Mouse (Mus musculus) heart, postnatal 10 days (tissue): ENCODE data around the gene Rhod. TPM values are rescaled to one million over a fixed set of nuclear protein-coding genes. Genes with fewer than 3 reads are reported as not detected.
"Not testable (repeated sequence)": the region's sequence is repeated elsewhere in the genome, so short reads cannot be mapped to it uniquely, and the experiment has no call there.

Source experiments
- DNase-seq, 2 experiments: peaks; one replicate each; pipeline ENCODE4 v3.0.0; 2021
- intact Hi-C: fragments of 180-260 bp; cut with DNase I; formaldehyde crosslinking; loops from one replicate; pipeline ENCODE4 v1.15.1; 2025
- total RNA-seq, 2 experiments: library from RNA; stranded (reverse); gene quantifications; 2 replicates each; pipeline ENCODE4 v1.2.3; 2021

Gene Rhod
- 10 to 100 TPM in 1 of 2 experiments, 1 to 10 TPM in 1; 8.5 to 10.6 TPM for total RNA-seq

GRCm38 (mm10) chr19:4439161-4439801 is at the start of gene Rhod:
TSS of gene Rhod (minus strand) at chr19:4439432.
- DNase-seq = peak; percentile 74 to 76
- intact Hi-C loops = no loop called here

GRCm38 (mm10) chr19:4487877-4488276 is 48.6 kb upstream of the Rhod start:
- DNase-seq = no peak
- intact Hi-C loops = no loop called here

GRCm38 (mm10) chr19:4485006-4485405 is 45.8 kb upstream of the Rhod start:
- no peak for DNase-seq
- intact Hi-C loops = no loop called here

- DNase-seq = peak; percentile 35 to 40
- intact Hi-C loops = no loop called here
Observed at GRCm38 (mm10) chr19:4482111-4482859, 43.1 kb upstream of the Rhod start.

GRCm38 (mm10) chr19:4481326-4481725 is 42.1 kb upstream of the Rhod start:
- intact Hi-C loops = no loop called here
- DNase-seq = no peak

- intact Hi-C loops = no loop called here
- DNase-seq = no peak
Observed at GRCm38 (mm10) chr19:4480041-4480440, 40.8 kb upstream of the Rhod start.

- peak in 1 of 2 experiments; percentile 34 for DNase-seq
- intact Hi-C loops = no loop called here
Observed at GRCm38 (mm10) chr19:4478190-4478516, 38.9 kb upstream of the Rhod start.

GRCm38 (mm10) chr19:4477345-4478189 is 38.3 kb upstream of the Rhod start, which contains the start of gene Syt12:
TSS of gene Syt12 (minus strand) at chr19:4477447.
- DNase-seq = peak; percentile 39 to 47
- intact Hi-C loops = no loop called here

GRCm38 (mm10) chr19:4476601-4477257 is 37.5 kb upstream of the Rhod start:
- DNase-seq = peak; percentile 48 to 50
- intact Hi-C loops = no loop called here

- DNase-seq = no peak
- intact Hi-C loops = no loop called here
Observed at GRCm38 (mm10) chr19:4475224-4475925, 36.1 kb upstream of the Rhod start.

GRCm38 (mm10) chr19:4474739-4475138 is 35.5 kb upstream of the Rhod start:
- DNase-seq = no peak
- intact Hi-C loops = no loop called here

- intact Hi-C loops = no loop called here
- DNase-seq = no peak
Observed at GRCm38 (mm10) chr19:4473549-4473948, 34.3 kb upstream of the Rhod start.

GRCm38 (mm10) chr19:4468363-4468762 is 29.1 kb upstream of the Rhod start:
- intact Hi-C loops = no loop called here

GRCm38 (mm10) chr19:4464666-4465065 is 25.4 kb upstream of the Rhod start:
- intact Hi-C loops = no loop called here
- no peak for DNase-seq

More at GRCm38 (mm10) chr19:4468363-4468762, 29.1 kb upstream of the Rhod start:
- no peak for DNase-seq

- no peak for DNase-seq
- intact Hi-C loops = no loop called here
Observed at GRCm38 (mm10) chr19:4461981-4462380, 22.7 kb upstream of the Rhod start.

- intact Hi-C loops = no loop called here
Observed at GRCm38 (mm10) chr19:4456227-4456626, 17.0 kb upstream of the Rhod start.

GRCm38 (mm10) chr19:4455071-4455800 is 16.0 kb upstream of the Rhod start:
- no peak for DNase-seq
- intact Hi-C loops = no loop called here

More at GRCm38 (mm10) chr19:4456227-4456626, 17.0 kb upstream of the Rhod start:
- peak; percentile 51 to 74 for DNase-seq

GRCm38 (mm10) chr19:4454040-4454439 is 14.8 kb upstream of the Rhod start:
- DNase-seq, intact Hi-C loops: not testable (repeated sequence)

GRCm38 (mm10) chr19:4452525-4452924 is 13.3 kb upstream of the Rhod start:
- intact Hi-C loops = no loop called here

More at GRCm38 (mm10) chr19:4452525-4452924, 13.3 kb upstream of the Rhod start:
- DNase-seq = no peak
